Mouse (Mus musculus) hindbrain, embryonic 13.5 days (tissue): Measurements from ENCODE around the gene Rps6kc1. TPM values are rescaled to one million over a fixed set of nuclear protein-coding genes. Genes with fewer than 3 reads are reported as not detected.
A peak's percentile ranks its signal among the peaks of the same experiment; 100 is the strongest.

Experiments used
- ATAC-seq: fragments of 200-750 bp; cut with Nextera tagmentation; 2 replicates; pipeline ENCODE4 v1.8.0; 2017; ENCODE audit warnings: moderate TSS enrichment; ENCODE audit not compliant: low FRiP score
- H3K27ac ChIP-seq: fragments of 300-500 bp; sonication (generic); 2 replicates; pipeline ENCODE4 v1.5.1; 2015; ENCODE audit warnings: inconsistent platforms, mild to moderate bottlenecking, moderate library complexity
- H3K27me3 ChIP-seq: fragments of 300-500 bp; sonication (generic); 2 replicates; pipeline ENCODE4 v1.6.1; 2015; ENCODE audit warnings: mild to moderate bottlenecking, inconsistent platforms
- H3K36me3 ChIP-seq: fragments of 300-500 bp; sonication (generic); 2 replicates; pipeline ENCODE4 v1.6.1; 2015; ENCODE audit warnings: mild to moderate bottlenecking, inconsistent platforms
- H3K4me1 ChIP-seq: fragments of 300-500 bp; sonication (generic); replicated peaks from 2 replicates; pipeline ENCODE4 v1.6.1; 2015; ENCODE audit warnings: inconsistent platforms
- H3K4me2 ChIP-seq: fragments of 300-500 bp; sonication (generic); 2 replicates; pipeline ENCODE4 v1.6.1; 2015; ENCODE audit warnings: inconsistent platforms, mild to moderate bottlenecking, moderate library complexity
- H3K4me3 ChIP-seq: fragments of 300-500 bp; sonication (generic); 2 replicates; pipeline ENCODE4 v1.5.1; 2015; ENCODE audit warnings: mild to moderate bottlenecking, inconsistent platforms
- H3K9ac ChIP-seq: fragments of 300-500 bp; sonication (generic); 2 replicates; pipeline ENCODE4 v1.6.1; 2015; ENCODE audit warnings: mild to moderate bottlenecking, inconsistent platforms
- H3K9me3 ChIP-seq: fragments of 300-500 bp; sonication (generic); 2 replicates; pipeline ENCODE4 v1.6.1; 2016; ENCODE audit warnings: inconsistent platforms
- WGBS: fragments of 180-500 bp; shearing (Covaris S2); methylation state at CpG from one replicate; pipeline ENCODE4 v1.1.7; 2015; 5-methylcytosine and 5-hydroxymethylcytosine counted together
- polyA plus RNA-seq: library from polyadenylated mRNA; unstranded; fragments of >200 nt; fragmentation: Nextera tagmentation; extraction: Ambion mirVana; gene quantifications from 2 replicates; pipeline ENCODE4 v1.2.1, GENCODE M21; 2015

Rps6kc1 gene
- polyA plus RNA-seq, 1 experiment from 2014 or later, result 28.6 TPM

- Histone ChIP-seq H3K9ac (no peak overlapping the region), H3K27ac (no peak overlapping the region), H3K4me2 (no peak overlapping the region), H3K4me1 (no peaks in the 10 kb centered on the region), H3K27me3 (no peaks in the 10 kb centered on the region), H3K4me3 (no peak overlapping the region), H3K36me3 (peaks cover 6% of the 10 kb centered on the region), H3K9me3 (no peaks in the 10 kb centered on the region)
- ATAC-seq, result no peak
- 91% methylated on average over 4 of the region's 4 CpGs for WGBS
These were observed 87.8 kb downstream of the Rps6kc1 start for GRCm38 (mm10) chr1:190823745-190824144.

- Histone ChIP-seq H3K9ac (no peak overlapping the region), H3K4me3 (no peak overlapping the region), H3K36me3 (no peaks in the 10 kb centered on the region), H3K4me1 (peaks cover 23% of the 10 kb centered on the region), H3K27ac (no peak overlapping the region), H3K4me2 (no peak overlapping the region), H3K9me3 (no peaks in the 10 kb centered on the region), H3K27me3 (peaks cover 7% of the 10 kb centered on the region)
- WGBS, result 83% methylated on average over 11 of the region's 11 CpGs
- ATAC-seq, result no peak
These were observed 95.4 kb downstream of the Rps6kc1 start for GRCm38 (mm10) chr1:190816141-190816540.

GRCm38 (mm10) chr1:190810408-190810807 lies 101.2 kb downstream of the Rps6kc1 start:
- 84% methylated on average over 6 of the region's 6 CpGs for WGBS
- Histone ChIP-seq H3K36me3 (peaks cover 10% of the 10 kb centered on the region; the same call in 1 of the 2 replicates), H3K27me3 (peaks cover 25% of the 10 kb centered on the region), H3K4me1 (peaks cover 32% of the 10 kb centered on the region), H3K9ac (no peak overlapping the region), H3K9me3 (no peaks in the 10 kb centered on the region), H3K4me3 (no peak overlapping the region), H3K27ac (no peak overlapping the region), H3K4me2 (no peak overlapping the region)
- no peak for ATAC-seq

DNA sequence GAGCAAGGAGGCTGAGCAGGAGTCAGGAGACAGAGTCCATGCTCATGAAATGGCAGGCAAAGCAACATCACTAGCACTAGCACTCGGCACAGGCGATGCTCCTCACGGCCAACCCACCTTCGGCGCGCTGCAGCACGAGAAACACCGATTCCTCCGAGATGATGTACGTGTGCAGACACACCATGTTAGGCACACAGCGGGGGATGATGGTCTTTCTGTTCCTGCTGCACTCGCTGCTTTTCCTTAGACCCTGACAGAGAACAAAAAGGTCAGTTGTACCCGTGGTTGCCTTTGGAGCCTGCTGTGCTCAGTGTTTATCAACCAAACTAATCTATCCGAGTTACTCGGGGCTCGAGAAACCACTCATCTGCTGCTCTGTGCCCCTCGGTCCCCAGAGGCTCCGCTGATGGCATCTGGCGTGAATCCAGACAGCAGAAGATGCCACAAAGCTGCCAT lies 102.8 kb downstream of the Rps6kc1 start:
- 15% methylated on average over 19 of the region's 19 CpGs for WGBS
- H3K4me2 ChIP-seq, result peak overlapping the region; percentile 39
- peaks cover 25% of the 10 kb centered on the region for H3K27me3 ChIP-seq
- H3K9ac ChIP-seq, result peak overlapping the region; percentile 46
- ATAC-seq, result peak; percentile 58
- H3K4me1 ChIP-seq, result peaks cover 28% of the 10 kb centered on the region
- peak overlapping the region; percentile 5; the same call in 1 of the 2 replicates for H3K27ac ChIP-seq
- no peak overlapping the region for H3K4me3 ChIP-seq
- H3K36me3 ChIP-seq, result peaks cover 10% of the 10 kb centered on the region; the same call in 1 of the 2 replicates
- no peaks in the 10 kb centered on the region for H3K9me3 ChIP-seq

DNA sequence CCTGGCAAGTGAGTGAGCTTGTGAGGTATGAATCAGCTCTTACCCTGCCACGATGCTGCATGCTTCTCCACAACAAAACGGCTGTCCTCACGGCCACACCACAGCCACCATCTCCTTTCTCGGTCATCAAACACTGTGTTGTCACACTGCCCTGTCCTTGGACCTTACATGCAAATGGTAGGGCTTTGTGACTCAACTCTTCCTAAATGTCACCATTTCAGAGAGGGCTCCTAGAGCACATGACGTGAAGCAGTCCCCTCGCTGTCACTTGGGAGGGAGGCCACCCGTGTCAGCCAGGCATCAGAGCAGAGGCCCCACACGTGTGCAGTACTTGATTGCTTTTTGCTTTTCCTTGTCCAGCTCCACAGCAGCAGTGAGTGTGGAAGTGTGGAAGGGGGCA lies 104.8 kb downstream of the Rps6kc1 start:
- Histone ChIP-seq H3K4me1 (peaks cover 16% of the 10 kb centered on the region), H3K4me3 (no peak overlapping the region), H3K4me2 (no peak overlapping the region), H3K27ac (no peak overlapping the region), H3K9ac (no peak overlapping the region), H3K27me3 (peaks cover 20% of the 10 kb centered on the region), H3K36me3 (peaks cover 10% of the 10 kb centered on the region; the same call in 1 of the 2 replicates), H3K9me3 (no peaks in the 10 kb centered on the region)
- no peak for ATAC-seq
- WGBS, result 86% methylated on average over 8 of the region's 8 CpGs

- H3K9ac ChIP-seq, result no peak overlapping the region
- WGBS, result 75% methylated on average over 11 of the region's 11 CpGs
- peaks cover 31% of the 10 kb centered on the region for H3K4me1 ChIP-seq
- peaks cover 22% of the 10 kb centered on the region for H3K36me3 ChIP-seq
- H3K27ac ChIP-seq, result no peak overlapping the region
- H3K4me3 ChIP-seq, result no peak overlapping the region
- H3K9me3 ChIP-seq, result no peaks in the 10 kb centered on the region
- H3K27me3 ChIP-seq, result no peaks in the 10 kb centered on the region
- ATAC-seq, result no peak
- H3K4me2 ChIP-seq, result no peak overlapping the region
These were observed 112.9 kb downstream of the Rps6kc1 start for GRCm38 (mm10) chr1:190798668-190799067.

DNA sequence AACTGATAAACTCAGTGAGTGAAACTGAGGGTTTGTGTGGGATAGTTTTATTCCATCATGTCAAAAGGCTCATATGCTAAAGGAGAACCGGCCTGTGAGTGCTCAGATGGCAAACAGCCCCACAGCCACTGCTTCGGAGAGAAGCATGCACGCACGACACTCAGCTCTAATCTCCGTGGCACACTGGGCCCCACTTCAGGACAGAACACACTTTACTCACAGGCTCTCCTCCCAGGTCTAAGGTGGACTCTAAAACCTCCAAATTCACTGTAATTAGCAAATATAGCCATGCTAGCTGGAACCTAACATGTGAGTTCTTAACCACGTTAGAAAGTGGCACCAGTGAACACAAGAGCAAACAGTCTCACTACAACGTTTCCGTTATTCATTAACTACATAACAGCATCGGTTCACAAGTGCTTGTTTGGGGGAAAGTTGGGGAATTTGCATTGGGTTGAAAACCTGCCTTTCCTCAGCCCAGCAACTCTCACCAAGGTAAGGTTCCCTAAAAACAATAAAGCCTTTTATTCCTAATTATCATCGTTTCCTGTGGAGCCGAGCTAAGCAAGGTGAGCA lies 114.0 kb downstream of the Rps6kc1 start:
- Histone ChIP-seq H3K36me3 (peaks cover 22% of the 10 kb centered on the region), H3K9me3 (no peaks in the 10 kb centered on the region), H3K27ac (no peak overlapping the region), H3K27me3 (no peaks in the 10 kb centered on the region), H3K9ac (no peak overlapping the region), H3K4me2 (no peak overlapping the region), H3K4me1 (peaks cover 31% of the 10 kb centered on the region), H3K4me3 (no peak overlapping the region)
- ATAC-seq, result no peak
- WGBS, result 76% methylated on average over 11 of the region's 11 CpGs

GRCm38 (mm10) chr1:190796745-190797482 lies 114.7 kb downstream of the Rps6kc1 start:
- whole genome bisulfite sequencing, result 42% methylated on average over 7 of the region's 7 CpGs
- H3K27ac ChIP-seq, result no peak overlapping the region
- ATAC-seq, result 0 out of 2 replicates have a peak, but pooled peaks have one; percentile 28
- peaks cover 22% of the 10 kb centered on the region for H3K36me3 ChIP-seq
- no peak overlapping the region for H3K4me3 ChIP-seq
- peaks cover 31% of the 10 kb centered on the region for H3K4me1 ChIP-seq
- H3K4me2 ChIP-seq, result no peak overlapping the region
- no peaks in the 10 kb centered on the region for H3K9me3 ChIP-seq
- H3K27me3 ChIP-seq, result no peaks in the 10 kb centered on the region
- H3K9ac ChIP-seq, result peak overlapping the region; percentile 43; the same call in 1 of the 2 replicates

GRCm38 (mm10) chr1:190791638-190792037 lies 119.9 kb downstream of the Rps6kc1 start:
- Histone ChIP-seq H3K27me3 (no peaks in the 10 kb centered on the region), H3K4me2 (no peak overlapping the region), H3K9ac (no peak overlapping the region), H3K4me3 (no peak overlapping the region), H3K9me3 (no peaks in the 10 kb centered on the region), H3K36me3 (peaks cover 4% of the 10 kb centered on the region; the same call in 1 of the 2 replicates), H3K27ac (no peak overlapping the region), H3K4me1 (peaks cover 17% of the 10 kb centered on the region)
- 84% methylated on average over 6 of the region's 6 CpGs for whole genome bisulfite sequencing
- ATAC-seq, result no peak

GRCm38 (mm10) chr1:190790720-190791119 lies 120.8 kb downstream of the Rps6kc1 start:
- no peak for ATAC-seq
- H3K9me3 ChIP-seq, result no peaks in the 10 kb centered on the region
- peaks cover 8% of the 10 kb centered on the region; the same call in 1 of the 2 replicates for H3K36me3 ChIP-seq
- H3K4me2 ChIP-seq, result no peak overlapping the region
- H3K4me1 ChIP-seq, result peaks cover 10% of the 10 kb centered on the region
- H3K27me3 ChIP-seq, result no peaks in the 10 kb centered on the region
- no peak overlapping the region for H3K27ac ChIP-seq
- WGBS, result 59% methylated on average over 6 of the region's 6 CpGs
- no peak overlapping the region for H3K4me3 ChIP-seq
- no peak overlapping the region for H3K9ac ChIP-seq

DNA sequence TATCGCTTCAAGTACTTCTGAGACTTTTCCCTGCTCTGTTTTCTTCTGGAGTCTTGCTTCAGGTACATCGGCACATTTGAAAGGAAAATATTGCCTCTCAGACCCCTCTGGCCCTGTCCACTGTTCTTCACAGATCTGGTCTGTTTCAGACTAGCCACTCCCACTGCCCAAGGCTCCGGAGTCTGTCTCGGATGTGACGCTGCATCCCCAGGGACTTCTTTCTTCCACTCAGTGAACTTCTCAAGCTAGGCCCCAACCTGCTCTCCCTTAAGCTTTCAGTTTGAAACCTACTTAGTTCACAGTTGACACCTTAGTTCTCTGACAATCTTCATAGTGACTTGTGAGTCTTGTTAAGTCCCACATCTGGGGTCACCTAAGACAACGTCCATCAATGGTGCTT lies 133.9 kb downstream of the Rps6kc1 start:
- Histone ChIP-seq H3K27ac (no peak overlapping the region), H3K4me2 (no peak overlapping the region), H3K36me3 (peaks cover 37% of the 10 kb centered on the region), H3K27me3 (no peaks in the 10 kb centered on the region), H3K9me3 (no peaks in the 10 kb centered on the region), H3K4me3 (no peak overlapping the region), H3K4me1 (no peaks in the 10 kb centered on the region), H3K9ac (no peak overlapping the region)
- WGBS, result 75% methylated on average over 6 of the region's 6 CpGs
- no peak for ATAC-seq

- ATAC-seq, result no peak
- H3K4me3 ChIP-seq, result no peak overlapping the region
- H3K27ac ChIP-seq, result no peak overlapping the region
- no peak overlapping the region for H3K4me2 ChIP-seq
- no peaks in the 10 kb centered on the region for H3K9me3 ChIP-seq
- 89% methylated on average over 9 of the region's 9 CpGs for WGBS
- H3K27me3 ChIP-seq, result no peaks in the 10 kb centered on the region
- H3K36me3 ChIP-seq, result peaks cover 41% of the 10 kb centered on the region
- no peaks in the 10 kb centered on the region; the same call in 1 of the 2 replicates for H3K4me1 ChIP-seq
- H3K9ac ChIP-seq, result no peak overlapping the region
These were observed 135.3 kb downstream of the Rps6kc1 start for GRCm38 (mm10) chr1:190776260-190776659.
